Mouse (Mus musculus) ES-Bruce4 (cell line): ENCODE results near the gene Morf4l1. TPM values are rescaled to one million over a fixed set of nuclear protein-coding genes. Genes with fewer than 3 reads are reported as not detected.

Experiments
- H3K27ac ChIP-seq: 2 replicates; pipeline ENCODE4 v1.5.1; 2012; ENCODE audit warnings: low read length, inconsistent platforms; ENCODE audit not compliant: insufficient read depth
- H3K27me3 ChIP-seq: 2 replicates; pipeline ENCODE4 v1.6.1; 2012; ENCODE audit warnings: mild to moderate bottlenecking, low read length, inconsistent platforms; ENCODE audit not compliant: control insufficient read depth, poor library complexity, insufficient read depth, severe bottlenecking
- H3K36me3 ChIP-seq: 2 replicates; pipeline ENCODE4 v1.6.1; 2012; ENCODE audit warnings: inconsistent platforms, mild to moderate bottlenecking, low read length, moderate library complexity; ENCODE audit not compliant: control insufficient read depth, poor library complexity, insufficient read depth, severe bottlenecking
- H3K4me1 ChIP-seq: one replicate; pipeline ENCODE4 v1.8.1; 2011; ENCODE audit warnings: low read length; ENCODE audit not compliant: control insufficient read depth, insufficient read depth
- H3K4me3 ChIP-seq: 2 replicates; pipeline ENCODE4 v1.5.1; 2011; ENCODE audit warnings: low read depth, mild to moderate bottlenecking, low read length
- H3K9ac ChIP-seq: 2 replicates; pipeline ENCODE4 v1.6.1; 2012; ENCODE audit warnings: low read depth, mild to moderate bottlenecking, inconsistent platforms; ENCODE audit not compliant: poor library complexity, severe bottlenecking
- H3K9me3 ChIP-seq: replicated peaks from 2 replicates; pipeline ENCODE4 v1.6.1; 2012; ENCODE audit warnings: mild to moderate bottlenecking, low read length, inconsistent platforms; ENCODE audit not compliant: control insufficient read depth, poor library complexity, insufficient read depth, severe bottlenecking
- CTCF ChIP-seq: IDR thresholded peaks from one replicate; pipeline ENCODE4 v1.8.1; 2011; ENCODE audit warnings: low read depth, low read length
- EP300 ChIP-seq: IDR thresholded peaks from 2 replicates; pipeline ENCODE4 v1.6.1; 2011; ENCODE audit warnings: low read depth, low read length; ENCODE audit not compliant: insufficient read depth
- POLR2A ChIP-seq: IDR thresholded peaks from one replicate; pipeline ENCODE4 v1.8.1; 2011; ENCODE audit warnings: low read length; ENCODE audit not compliant: insufficient read depth
- polyA plus RNA-seq: library from polyadenylated mRNA; stranded (reverse); fragments of >200 nt; gene quantifications from 2 replicates; pipeline ENCODE4 v1.2.4, GENCODE M21; 2011; ENCODE audit warnings: low read depth; ENCODE audit not compliant: missing spikeins, insufficient read depth, insufficient read length

Morf4l1 gene
- 647 and 696 TPM in 2 replicates for polyA plus RNA-seq

DNA sequence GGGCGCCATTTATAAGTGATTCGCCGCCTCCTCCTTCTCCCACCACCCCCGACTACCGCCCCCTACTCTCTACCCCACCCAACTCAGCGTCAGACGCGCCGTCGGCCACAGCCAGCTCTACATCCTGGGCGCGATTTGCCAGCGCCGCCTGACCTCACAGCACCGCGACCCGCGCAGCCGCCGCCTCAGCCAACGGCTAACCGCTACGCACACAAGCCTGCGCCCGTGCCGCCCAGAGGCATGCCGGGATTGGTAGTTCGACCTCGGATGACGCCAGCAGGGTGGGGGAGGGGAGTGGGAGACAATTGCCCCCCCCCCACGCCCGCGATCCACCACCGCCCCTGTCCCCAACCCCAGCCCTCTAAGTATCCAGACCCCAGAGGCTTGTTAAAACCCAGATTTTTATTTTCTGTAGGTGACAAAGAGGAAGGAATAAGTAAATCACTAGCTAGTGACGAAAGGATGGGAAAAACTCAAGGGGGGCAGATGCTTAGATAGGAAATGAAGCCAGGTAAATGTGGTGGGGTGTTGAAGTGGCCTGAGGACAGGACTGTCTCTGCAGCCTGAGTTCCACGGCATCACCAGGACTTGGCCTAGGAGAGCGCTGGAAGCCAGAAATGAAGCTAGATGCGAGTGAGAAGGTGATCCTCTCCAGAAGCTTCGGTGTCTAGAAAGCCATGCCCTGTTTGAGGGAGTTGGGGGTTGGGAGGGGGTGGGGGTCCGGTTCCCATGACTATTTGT is at the start of gene Morf4l1:
TSS of gene Morf4l1 (minus strand) at position 208 of the 741 bp plus-strand sequence.
- no peak for TF ChIP-seq EP300
- TF ChIP-seq POLR2A = no peak
- no peak for TF ChIP-seq CTCF
- no peaks in the 10 kb centered on the region for H3K27me3 ChIP-seq
- H3K4me1 ChIP-seq = no peaks in the 10 kb centered on the region
- H3K36me3 ChIP-seq = no peaks in the 10 kb centered on the region
- H3K27ac ChIP-seq = peak within 1 kb of the TSS; percentile 68
- H3K9ac ChIP-seq = peak within 1 kb of the TSS; percentile 99
- H3K4me3 ChIP-seq = peak within 1 kb of the TSS; percentile 95
- H3K9me3 ChIP-seq = no peaks in the 10 kb centered on the region

DNA sequence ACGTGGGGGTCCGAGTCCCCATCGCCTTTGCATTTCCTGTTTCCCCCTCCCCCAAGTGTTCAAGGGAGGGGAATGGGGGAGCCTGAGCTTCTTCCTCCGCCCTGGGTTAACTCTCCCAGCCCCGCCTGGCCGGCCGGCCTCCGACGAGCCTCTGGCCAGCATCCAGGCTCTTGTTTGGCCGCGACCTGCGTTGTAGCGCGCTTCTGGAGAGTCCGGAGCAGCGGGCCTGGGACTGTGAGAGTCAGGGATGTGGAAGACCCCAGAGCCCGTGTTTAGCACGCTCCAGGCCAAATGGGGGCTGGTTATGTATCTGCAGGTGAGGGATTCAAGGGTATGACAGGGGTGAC is 49.1 kb upstream of the Morf4l1 start:
- Histone ChIP-seq H3K4me3 (peak overlapping the region; percentile 68), H3K27ac (no peak overlapping the region), H3K9ac (peak overlapping the region; percentile 28), H3K27me3 (no peaks in the 10 kb centered on the region), H3K4me1 (no peaks in the 10 kb centered on the region), H3K36me3 (no peaks in the 10 kb centered on the region), H3K9me3 (no peaks in the 10 kb centered on the region)
- TF ChIP-seq POLR2A (no peak), EP300 (no peak), CTCF (no peak)

DNA sequence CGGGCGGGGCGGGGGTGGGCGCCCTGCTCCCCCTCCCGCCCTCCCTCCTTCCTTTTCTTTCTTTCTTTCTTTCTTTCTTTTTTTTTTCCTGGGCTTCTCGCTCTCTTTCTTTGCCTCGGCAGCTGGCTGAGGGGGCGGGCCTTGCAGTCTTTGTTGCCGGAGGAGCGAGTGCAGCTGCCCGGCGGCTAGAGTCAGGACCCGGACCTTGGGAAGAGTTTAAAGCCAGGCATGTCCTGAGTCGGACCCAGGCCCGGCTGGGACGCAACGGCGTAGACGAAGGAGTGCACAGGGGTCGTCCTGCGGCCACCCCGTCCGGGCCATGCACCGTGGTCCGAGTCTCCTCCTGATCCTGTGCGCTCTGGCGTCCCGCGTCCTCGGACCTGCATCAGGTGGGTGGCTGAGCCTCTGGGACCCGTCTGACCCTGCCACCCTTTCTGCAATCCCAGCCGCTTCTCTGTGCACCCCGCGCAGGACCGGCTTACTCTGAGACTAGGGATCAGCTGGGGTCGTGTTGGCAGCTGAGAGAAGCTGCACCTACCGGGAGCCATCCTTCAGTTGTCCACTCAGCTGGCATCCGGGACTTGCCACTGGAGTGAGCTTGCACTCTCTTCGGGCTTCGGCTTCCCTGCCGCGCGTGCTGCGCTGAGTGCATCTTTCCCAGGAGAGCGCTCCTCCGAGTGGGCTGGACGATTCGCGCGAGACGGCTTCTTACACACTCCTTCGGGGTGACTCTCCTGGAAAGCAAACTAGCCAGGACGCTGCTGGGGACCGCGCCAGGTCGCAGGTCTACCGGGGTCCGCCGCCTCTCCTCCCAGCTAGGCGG is 48.6 kb upstream of the Morf4l1 start, which contains the start of gene Adamts7:
TSS of gene Adamts7 (plus strand) at position 144 of the 823 bp plus-strand sequence.
- Histone ChIP-seq H3K9me3 (no peaks in the 10 kb centered on the region), H3K4me3 (peak within 1 kb of the TSS; percentile 68), H3K27ac (no peak within 1 kb of the TSS), H3K9ac (peak within 1 kb of the TSS; percentile 28), H3K36me3 (no peaks in the 10 kb centered on the region), H3K4me1 (no peaks in the 10 kb centered on the region), H3K27me3 (no peaks in the 10 kb centered on the region)
- TF ChIP-seq EP300 (no peak), CTCF (no peak), POLR2A (no peak)

DNA sequence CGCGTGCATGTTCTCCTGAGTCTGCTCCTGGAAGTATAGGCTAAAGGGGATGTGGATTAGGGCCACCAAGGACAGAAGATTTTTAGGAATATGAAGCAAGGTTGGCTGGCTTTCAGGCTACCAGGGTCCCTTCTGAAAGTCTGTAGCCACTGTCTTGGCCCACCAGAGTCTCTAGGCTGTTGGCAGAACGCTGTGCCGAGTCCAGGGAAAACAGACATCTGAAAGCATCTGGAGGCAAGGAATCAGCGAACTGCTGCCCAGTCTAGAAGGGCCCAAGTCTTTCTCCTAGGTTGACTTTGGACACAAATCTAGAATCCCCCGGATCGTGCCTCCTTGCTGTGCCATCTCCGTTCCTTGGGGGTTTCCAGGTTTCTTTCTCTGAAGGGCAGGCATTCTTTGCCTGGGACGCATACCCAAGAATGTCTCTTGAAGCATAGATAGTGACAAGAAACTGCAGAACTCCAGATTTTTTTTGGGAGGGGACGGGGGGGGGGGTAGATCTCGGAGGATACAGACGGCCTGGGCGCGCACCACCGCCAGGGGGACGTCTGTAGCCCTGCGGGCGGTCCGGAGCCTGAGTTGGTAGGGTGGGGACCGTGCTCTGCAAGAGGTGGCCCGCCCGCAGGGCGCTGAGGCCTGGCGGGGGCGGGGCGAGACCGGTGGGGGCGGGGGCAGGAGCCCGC is 47.8 kb upstream of the Morf4l1 start:
- Histone ChIP-seq H3K4me3 (peak overlapping the region; percentile 24), H3K36me3 (no peaks in the 10 kb centered on the region), H3K9me3 (no peaks in the 10 kb centered on the region), H3K4me1 (no peaks in the 10 kb centered on the region), H3K9ac (peak overlapping the region; percentile 28), H3K27ac (no peak overlapping the region), H3K27me3 (no peaks in the 10 kb centered on the region)
- TF ChIP-seq POLR2A (no peak), CTCF (no peak), EP300 (no peak)

DNA sequence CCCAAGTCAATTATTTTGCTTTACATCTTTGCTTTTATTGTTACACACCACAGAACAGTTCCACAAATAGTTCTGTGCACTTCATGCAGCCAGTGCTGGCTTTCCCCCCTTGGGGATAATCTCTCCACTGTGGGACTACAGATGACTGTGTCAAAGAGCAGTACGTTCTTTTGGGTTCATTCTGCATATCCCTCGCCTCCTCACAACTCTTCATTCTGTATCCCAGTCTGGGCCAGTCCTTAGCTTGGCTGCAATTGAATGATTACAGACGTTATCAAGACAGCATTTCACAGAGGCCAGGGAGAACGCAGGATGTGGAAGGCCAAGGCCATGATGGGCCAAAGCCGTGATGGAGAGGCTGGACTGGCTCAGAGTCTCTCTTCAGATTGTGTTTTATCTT is 32.3 kb upstream of the Morf4l1 start:
- H3K4me3 ChIP-seq = no peak overlapping the region
- H3K4me1 ChIP-seq = no peaks in the 10 kb centered on the region
- H3K27ac ChIP-seq = no peak overlapping the region
- H3K36me3 ChIP-seq = no peaks in the 10 kb centered on the region
- no peak overlapping the region for H3K9ac ChIP-seq
- H3K27me3 ChIP-seq = no peaks in the 10 kb centered on the region
- no peaks in the 10 kb centered on the region for H3K9me3 ChIP-seq
- TF ChIP-seq EP300 = no peak
- TF ChIP-seq POLR2A = no peak
- no peak for TF ChIP-seq CTCF
